Mouse (Mus musculus) heart, embryonic 15.5 days (tissue): Measurements from ENCODE around the gene Sult1e1. TPM values are rescaled to one million over a fixed set of nuclear protein-coding genes. Genes with fewer than 3 reads are reported as not detected.

Source experiments
- ATAC-seq: fragments of 200-750 bp; cut with Nextera tagmentation; replicated peaks from 2 replicates; pipeline ENCODE4 v1.8.0; 2017; ENCODE audit warnings: low read depth, moderate TSS enrichment; ENCODE audit not compliant: insufficient number of reproducible peaks, insufficient read depth, low FRiP score
- H3K27ac ChIP-seq: fragments of 300-500 bp; sonication (generic); 2 replicates; pipeline ENCODE4 v1.5.1; 2015; ENCODE audit warnings: mild to moderate bottlenecking, inconsistent platforms
- H3K27me3 ChIP-seq: fragments of 300-500 bp; sonication (generic); 2 replicates; pipeline ENCODE4 v1.6.1; 2015; ENCODE audit warnings: inconsistent platforms
- H3K36me3 ChIP-seq: fragments of 300-500 bp; sonication (generic); 2 replicates; pipeline ENCODE4 v1.6.1; 2015; ENCODE audit warnings: mild to moderate bottlenecking, inconsistent platforms
- H3K4me1 ChIP-seq: fragments of 300-500 bp; sonication (generic); replicated peaks from 2 replicates; pipeline ENCODE4 v1.6.1; 2015; ENCODE audit warnings: inconsistent platforms
- H3K4me2 ChIP-seq: fragments of 300-500 bp; sonication (generic); 2 replicates; pipeline ENCODE4 v1.6.1; 2015; ENCODE audit warnings: inconsistent platforms, mild to moderate bottlenecking, moderate library complexity
- H3K4me3 ChIP-seq: fragments of 300-500 bp; sonication (generic); 2 replicates; pipeline ENCODE4 v1.5.1; 2015; ENCODE audit warnings: mild to moderate bottlenecking, inconsistent platforms
- H3K9ac ChIP-seq: fragments of 300-500 bp; sonication (generic); 2 replicates; pipeline ENCODE4 v1.6.1; 2015; ENCODE audit warnings: mild to moderate bottlenecking, inconsistent platforms
- H3K9me3 ChIP-seq: fragments of 300-500 bp; sonication (generic); replicated peaks from 2 replicates; pipeline ENCODE4 v1.6.1; 2016; ENCODE audit warnings: inconsistent platforms
- WGBS: fragments of 180-500 bp; shearing (Covaris S2); methylation state at CpG from one replicate; pipeline ENCODE4 v1.1.7; 2015; ENCODE audit warnings: mixed read lengths; 5-methylcytosine and 5-hydroxymethylcytosine counted together
- polyA plus RNA-seq: library from polyadenylated mRNA; unstranded; fragments of >200 nt; fragmentation: Nextera tagmentation; extraction: Ambion mirVana; gene quantifications from 2 replicates; pipeline ENCODE4 v1.2.1, GENCODE M21; 2015

The Sult1e1 gene
- polyA plus RNA-seq: 0.11 TPM in 1 of 2 replicates, not detected in the other

GRCm38 (mm10) chr5:87591494-87591893 is at the start of gene Sult1e1:
Sult1e1 (minus strand) TSS chr5:87591594.
- Histone ChIP-seq H3K9me3 (no peaks in the 10 kb centered on the region), H3K27me3 (no peaks in the 10 kb centered on the region), H3K4me3 (no peak within 1 kb of the TSS), H3K9ac (no peak within 1 kb of the TSS), H3K27ac (no peak within 1 kb of the TSS), H3K4me2 (no peak within 1 kb of the TSS), H3K36me3 (no peaks in the 10 kb centered on the region), H3K4me1 (no peaks in the 10 kb centered on the region)
- no peak for ATAC-seq
- 74% methylated on average over 5 of the region's 5 CpGs for WGBS

- H3K27me3 ChIP-seq: no peaks in the 10 kb centered on the region
- no peak overlapping the region for H3K4me2 ChIP-seq
- no peaks in the 10 kb centered on the region for H3K9me3 ChIP-seq
- no peak overlapping the region for H3K4me3 ChIP-seq
- H3K36me3 ChIP-seq: no peaks in the 10 kb centered on the region
- no peak for ATAC-seq
- no peaks in the 10 kb centered on the region for H3K4me1 ChIP-seq
- no peak overlapping the region for H3K27ac ChIP-seq
- no peak overlapping the region for H3K9ac ChIP-seq
Observed at GRCm38 (mm10) chr5:87622681-87623080, 31.3 kb upstream of the Sult1e1 start.

- H3K9ac ChIP-seq: no peak overlapping the region
- no peak overlapping the region for H3K27ac ChIP-seq
- 68% methylated on average over 2 of the region's 2 CpGs for WGBS
- no peak overlapping the region for H3K4me3 ChIP-seq
- no peaks in the 10 kb centered on the region for H3K27me3 ChIP-seq
- H3K4me2 ChIP-seq: no peak overlapping the region
- no peaks in the 10 kb centered on the region for H3K4me1 ChIP-seq
- no peak for ATAC-seq
- no peaks in the 10 kb centered on the region for H3K36me3 ChIP-seq
- no peaks in the 10 kb centered on the region for H3K9me3 ChIP-seq
Observed at GRCm38 (mm10) chr5:87615128-87615390, 23.7 kb upstream of the Sult1e1 start.

- H3K36me3 ChIP-seq: no peaks in the 10 kb centered on the region
- no peak overlapping the region for H3K27ac ChIP-seq
- H3K4me2 ChIP-seq: no peak overlapping the region
- no peak overlapping the region for H3K9ac ChIP-seq
- no peaks in the 10 kb centered on the region for H3K9me3 ChIP-seq
- no peak overlapping the region for H3K4me3 ChIP-seq
- ATAC-seq: no peak
- H3K4me1 ChIP-seq: no peaks in the 10 kb centered on the region
- no peaks in the 10 kb centered on the region for H3K27me3 ChIP-seq
Observed at GRCm38 (mm10) chr5:87614364-87615127, 23.2 kb upstream of the Sult1e1 start.

- H3K9ac ChIP-seq: no peak overlapping the region
- no peak overlapping the region for H3K27ac ChIP-seq
- no peaks in the 10 kb centered on the region for H3K36me3 ChIP-seq
- no peak overlapping the region for H3K4me2 ChIP-seq
- H3K4me3 ChIP-seq: no peak overlapping the region
- H3K27me3 ChIP-seq: no peaks in the 10 kb centered on the region
- ATAC-seq: no peak
- 56% methylated on average over 3 of the region's 3 CpGs for WGBS
- H3K9me3 ChIP-seq: no peaks in the 10 kb centered on the region
- H3K4me1 ChIP-seq: no peaks in the 10 kb centered on the region
Observed at GRCm38 (mm10) chr5:87601018-87601417, 9.6 kb upstream of the Sult1e1 start.

GRCm38 (mm10) chr5:87597891-87598290 is 6.5 kb upstream of the Sult1e1 start:
- no peak overlapping the region for H3K9ac ChIP-seq
- H3K4me1 ChIP-seq: no peaks in the 10 kb centered on the region
- no peak for ATAC-seq
- H3K4me2 ChIP-seq: no peak overlapping the region
- 57% methylated on average over 2 of the region's 2 CpGs for WGBS
- no peaks in the 10 kb centered on the region for H3K27me3 ChIP-seq
- no peaks in the 10 kb centered on the region for H3K36me3 ChIP-seq
- H3K27ac ChIP-seq: no peak overlapping the region
- no peak overlapping the region for H3K4me3 ChIP-seq
- no peaks in the 10 kb centered on the region for H3K9me3 ChIP-seq

GRCm38 (mm10) chr5:87589916-87590315 is 1.5 kb downstream of the Sult1e1 start:
- no peak overlapping the region for H3K9ac ChIP-seq
- H3K4me1 ChIP-seq: no peaks in the 10 kb centered on the region
- H3K27ac ChIP-seq: no peak overlapping the region
- H3K4me2 ChIP-seq: no peak overlapping the region
- H3K27me3 ChIP-seq: no peaks in the 10 kb centered on the region
- H3K4me3 ChIP-seq: no peak overlapping the region
- WGBS: 65% methylated on average over 2 of the region's 2 CpGs
- no peaks in the 10 kb centered on the region for H3K9me3 ChIP-seq
- no peaks in the 10 kb centered on the region for H3K36me3 ChIP-seq
- no peak for ATAC-seq

GRCm38 (mm10) chr5:87580389-87580788 is 11.0 kb downstream of the Sult1e1 start:
- no peaks in the 10 kb centered on the region for H3K36me3 ChIP-seq
- H3K27ac ChIP-seq: no peak overlapping the region
- no peak overlapping the region for H3K9ac ChIP-seq
- 61% methylated on average over 1 of the region's 1 CpGs for WGBS
- no peaks in the 10 kb centered on the region for H3K4me1 ChIP-seq
- H3K4me2 ChIP-seq: no peak overlapping the region
- no peaks in the 10 kb centered on the region for H3K27me3 ChIP-seq
- ATAC-seq: no peak
- no peak overlapping the region for H3K4me3 ChIP-seq
- H3K9me3 ChIP-seq: no peaks in the 10 kb centered on the region

GRCm38 (mm10) chr5:87574174-87574573 is 17.2 kb downstream of the Sult1e1 start:
- H3K4me1 ChIP-seq: no peaks in the 10 kb centered on the region
- no peak for ATAC-seq
- no peaks in the 10 kb centered on the region for H3K36me3 ChIP-seq
- 49% methylated on average over 1 of the region's 1 CpGs for WGBS
- no peak overlapping the region for H3K4me2 ChIP-seq
- no peaks in the 10 kb centered on the region for H3K27me3 ChIP-seq
- no peak overlapping the region for H3K27ac ChIP-seq
- H3K9me3 ChIP-seq: no peaks in the 10 kb centered on the region
- no peak overlapping the region for H3K4me3 ChIP-seq
- H3K9ac ChIP-seq: no peak overlapping the region

- Histone ChIP-seq H3K4me1 (no peaks in the 10 kb centered on the region), H3K9me3 (no peaks in the 10 kb centered on the region), H3K4me3 (no peak overlapping the region), H3K4me2 (no peak overlapping the region), H3K27ac (no peak overlapping the region), H3K36me3 (no peaks in the 10 kb centered on the region), H3K9ac (no peak overlapping the region), H3K27me3 (no peaks in the 10 kb centered on the region)
- no peak for ATAC-seq
- 45% methylated on average over 5 of the region's 5 CpGs for WGBS
Observed at GRCm38 (mm10) chr5:87573490-87573889, 17.9 kb downstream of the Sult1e1 start.

- no peak overlapping the region for H3K27ac ChIP-seq
- H3K4me2 ChIP-seq: no peak overlapping the region
- H3K27me3 ChIP-seq: no peaks in the 10 kb centered on the region
- H3K36me3 ChIP-seq: no peaks in the 10 kb centered on the region
- H3K9me3 ChIP-seq: no peaks in the 10 kb centered on the region
- no peak overlapping the region for H3K9ac ChIP-seq
- no peak overlapping the region for H3K4me3 ChIP-seq
- ATAC-seq: no peak
- 78% methylated on average over 6 of the region's 6 CpGs for WGBS
- H3K4me1 ChIP-seq: no peaks in the 10 kb centered on the region
Observed at GRCm38 (mm10) chr5:87572781-87573180, 18.6 kb downstream of the Sult1e1 start.

GRCm38 (mm10) chr5:87568845-87569244 is 22.5 kb downstream of the Sult1e1 start, which contains the start of gene Sult1d1:
Sult1d1 (minus strand) TSS chr5:87569027.
- WGBS: 77% methylated on average over 5 of the region's 5 CpGs

More at GRCm38 (mm10) chr5:87568845-87569244, 22.5 kb downstream of the Sult1e1 start, which contains the start of gene Sult1d1:
- Histone ChIP-seq H3K9me3 (no peaks in the 10 kb centered on the region), H3K9ac (no peak within 1 kb of the TSS), H3K4me1 (no peaks in the 10 kb centered on the region), H3K27ac (no peak within 1 kb of the TSS), H3K36me3 (no peaks in the 10 kb centered on the region), H3K4me2 (no peak within 1 kb of the TSS), H3K4me3 (no peak within 1 kb of the TSS), H3K27me3 (no peaks in the 10 kb centered on the region)
- no peak for ATAC-seq
